Mouse (Mus musculus): ENCODE measurements at regions not wholly inside any gene's neighbourhood (a gene's known extent, or its start where the extent isn't known, plus 50 kb on each side); places are given as distances from the start of the nearest gene placed in this dataset.

GRCm38 (mm10) chr6:89037901-89038300 lies 135.8 kb downstream of the Tpra1 start:
- H3K4me2 ChIP-seq (ENCODE audit: low read depth): no peak overlapping the region
- no peak for TF ChIP-seq CTCF (IDR thresholded peaks at IDR 0.05; ENCODE audit: low read depth)
- H3K36me3 ChIP-seq (ENCODE audit: insufficient read depth): no peaks in the 10 kb centered on the region
- WGBS: 62% methylated on average over 7 of the region's 7 CpGs
- no peak overlapping the region for H3K27ac ChIP-seq (ENCODE audit: low read depth, low read length)
- H3K4me3 ChIP-seq (ENCODE audit: low read depth, low read length): no peak overlapping the region
- no peak for ATAC-seq
- H3K4me1 ChIP-seq (ENCODE audit: insufficient read depth): peaks cover 17% of the 10 kb centered on the region
- no peaks in the 10 kb centered on the region for H3K9me3 ChIP-seq (ENCODE audit: low read length)
- no peaks in the 10 kb centered on the region for H3K27me3 ChIP-seq (ENCODE audit: insufficient read depth, low read length)
- H3K9ac ChIP-seq: no peak overlapping the region
- no peak for DNase-seq

GRCm38 (mm10) chr6:89040919-89041318 lies 138.9 kb downstream of the Tpra1 start:
- TF ChIP-seq CTCF (IDR thresholded peaks at IDR 0.05; ENCODE audit: low read depth): no peak
- no peak overlapping the region for H3K4me2 ChIP-seq (ENCODE audit: low read depth)
- H3K36me3 ChIP-seq (ENCODE audit: insufficient read depth): no peaks in the 10 kb centered on the region
- H3K4me1 ChIP-seq (ENCODE audit: insufficient read depth): peaks cover 4% of the 10 kb centered on the region
- H3K9ac ChIP-seq: no peak overlapping the region
- H3K27me3 ChIP-seq (ENCODE audit: insufficient read depth, low read length): no peaks in the 10 kb centered on the region
- WGBS: 91% methylated on average over 4 of the region's 4 CpGs
- no peaks in the 10 kb centered on the region for H3K9me3 ChIP-seq (ENCODE audit: low read length)
- H3K4me3 ChIP-seq (ENCODE audit: low read depth, low read length): no peak overlapping the region
- DNase-seq (no peak), ATAC-seq (no peak)
- no peak overlapping the region for H3K27ac ChIP-seq (ENCODE audit: low read depth, low read length)

GRCm38 (mm10) chr6:89042478-89043239 lies 140.6 kb downstream of the Tpra1 start:
- DNase-seq (no peak), ATAC-seq (peak; percentile 30; the same call in 1 of the 2 replicates)
- Histone ChIP-seq H3K27ac (ENCODE audit: low read depth, low read length) (no peak overlapping the region), H3K4me1 (ENCODE audit: insufficient read depth) (no peaks in the 10 kb centered on the region), H3K9ac (no peak overlapping the region), H3K36me3 (ENCODE audit: insufficient read depth) (no peaks in the 10 kb centered on the region), H3K27me3 (ENCODE audit: insufficient read depth, low read length) (no peaks in the 10 kb centered on the region), H3K4me3 (ENCODE audit: low read depth, low read length) (no peak overlapping the region), H3K4me2 (ENCODE audit: low read depth) (no peak overlapping the region), H3K9me3 (ENCODE audit: low read length) (no peaks in the 10 kb centered on the region)
- whole genome bisulfite sequencing: 69% methylated on average over 24 of the region's 24 CpGs
- no peak for TF ChIP-seq CTCF (IDR thresholded peaks at IDR 0.05; ENCODE audit: low read depth)

GRCm38 (mm10) chr6:89045436-89045966 lies 143.4 kb downstream of the Tpra1 start:
- Histone ChIP-seq H3K27ac (ENCODE audit: low read depth, low read length) (no peak overlapping the region), H3K4me1 (ENCODE audit: insufficient read depth) (no peaks in the 10 kb centered on the region), H3K36me3 (ENCODE audit: insufficient read depth) (no peaks in the 10 kb centered on the region), H3K4me2 (ENCODE audit: low read depth) (no peak overlapping the region), H3K9ac (no peak overlapping the region), H3K4me3 (ENCODE audit: low read depth, low read length) (no peak overlapping the region), H3K9me3 (ENCODE audit: low read length) (no peaks in the 10 kb centered on the region), H3K27me3 (ENCODE audit: insufficient read depth, low read length) (no peaks in the 10 kb centered on the region)
- DNase-seq: no peak
- no peak for ATAC-seq
- WGBS: 68% methylated on average over 4 of the region's 4 CpGs
- TF ChIP-seq CTCF (IDR thresholded peaks at IDR 0.05; ENCODE audit: low read depth): no peak

- Histone ChIP-seq H3K9me3 (ENCODE audit: low read length) (no peaks in the 10 kb centered on the region), H3K9ac (no peak overlapping the region), H3K4me1 (ENCODE audit: insufficient read depth) (no peaks in the 10 kb centered on the region), H3K4me2 (ENCODE audit: low read depth) (no peak overlapping the region), H3K27ac (ENCODE audit: low read depth, low read length) (no peak overlapping the region), H3K27me3 (ENCODE audit: insufficient read depth, low read length) (no peaks in the 10 kb centered on the region), H3K36me3 (ENCODE audit: insufficient read depth) (no peaks in the 10 kb centered on the region), H3K4me3 (ENCODE audit: low read depth, low read length) (no peak overlapping the region)
- DNase-seq (no peak), ATAC-seq (no peak)
- TF ChIP-seq CTCF (IDR thresholded peaks at IDR 0.05; ENCODE audit: low read depth): peak; percentile 54
- 88% methylated on average over 2 of the region's 2 CpGs for WGBS
Observed at GRCm38 (mm10) chr6:89046476-89046875, 144.4 kb downstream of the Tpra1 start.

GRCm38 (mm10) chr6:89047629-89048332 lies 145.7 kb downstream of the Tpra1 start:
- 50% methylated on average over 6 of the region's 6 CpGs for WGBS
- ATAC-seq (peak; percentile 74), DNase-seq (no peak)
- TF ChIP-seq CTCF (IDR thresholded peaks at IDR 0.05; ENCODE audit: low read depth): peak; percentile 26; the same call in 1 of the 2 replicates
- H3K4me2 ChIP-seq (ENCODE audit: low read depth): no peak overlapping the region
- no peak overlapping the region for H3K4me3 ChIP-seq (ENCODE audit: low read depth, low read length)
- H3K27me3 ChIP-seq (ENCODE audit: insufficient read depth, low read length): no peaks in the 10 kb centered on the region
- no peaks in the 10 kb centered on the region for H3K4me1 ChIP-seq (ENCODE audit: insufficient read depth)
- H3K36me3 ChIP-seq (ENCODE audit: insufficient read depth): no peaks in the 10 kb centered on the region
- no peak overlapping the region for H3K9ac ChIP-seq
- no peaks in the 10 kb centered on the region for H3K9me3 ChIP-seq (ENCODE audit: low read length)
- H3K27ac ChIP-seq (ENCODE audit: low read depth, low read length): peak overlapping the region; percentile 2; the same call in 1 of the 2 replicates

- Histone ChIP-seq H3K4me2 (ENCODE audit: low read depth) (no peak overlapping the region), H3K27me3 (ENCODE audit: insufficient read depth, low read length) (no peaks in the 10 kb centered on the region), H3K9ac (no peak overlapping the region), H3K4me3 (ENCODE audit: low read depth, low read length) (no peak overlapping the region), H3K4me1 (ENCODE audit: insufficient read depth) (no peaks in the 10 kb centered on the region), H3K36me3 (ENCODE audit: insufficient read depth) (no peaks in the 10 kb centered on the region), H3K9me3 (ENCODE audit: low read length) (no peaks in the 10 kb centered on the region), H3K27ac (ENCODE audit: low read depth, low read length) (no peak overlapping the region)
- TF ChIP-seq CTCF (IDR thresholded peaks at IDR 0.05; ENCODE audit: low read depth): no peak
- DNase-seq: no peak
- ATAC-seq: no peak
- WGBS: 75% methylated on average over 1 of the region's 1 CpGs
Observed at GRCm38 (mm10) chr6:89049290-89049689, 147.2 kb downstream of the Tpra1 start.
